Mouse (Mus musculus) limb, embryonic 14.5 days (tissue): ENCODE measurements around the gene Depdc1b. TPM values are rescaled to one million over a fixed set of nuclear protein-coding genes. Genes with fewer than 3 reads are reported as not detected.

Source experiments
- ATAC-seq: fragments of 200-750 bp; cut with Nextera tagmentation; 2 replicates; pipeline ENCODE4 v1.8.0; 2017; ENCODE audit warnings: low read depth, moderate number of reproducible peaks, moderate TSS enrichment; ENCODE audit not compliant: low FRiP score
- DNase-seq: peaks from one replicate; pipeline ENCODE4 v3.0.0-alpha.2; 2015; ENCODE audit warnings: low spot score
- H3K27ac ChIP-seq: fragments of 300-500 bp; sonication (generic); replicated peaks from 2 replicates; pipeline ENCODE4 v1.5.1; 2014; ENCODE audit warnings: low read depth, mild to moderate bottlenecking, low read length, moderate library complexity, mixed read lengths
- H3K27me3 ChIP-seq: fragments of 300-500 bp; sonication (generic); 2 replicates; pipeline ENCODE4 v1.6.1; 2014; ENCODE audit warnings: low read length, mixed read lengths; ENCODE audit not compliant: control insufficient read depth, insufficient read depth
- H3K36me3 ChIP-seq: fragments of 300-500 bp; sonication (generic); 2 replicates; pipeline ENCODE4 v1.6.1; 2014; ENCODE audit warnings: mild to moderate bottlenecking, low read length, moderate library complexity, mixed read lengths; ENCODE audit not compliant: control insufficient read depth, insufficient read depth
- H3K4me1 ChIP-seq: fragments of 300-500 bp; sonication (generic); 2 replicates; pipeline ENCODE4 v1.6.1; 2014; ENCODE audit warnings: antibody characterized with exemption, low read length, mixed read lengths; ENCODE audit not compliant: control insufficient read depth, insufficient read depth
- H3K4me2 ChIP-seq: fragments of 300-500 bp; sonication (generic); replicated peaks from 2 replicates; pipeline ENCODE4 v1.6.1; 2014; ENCODE audit warnings: low read depth, mild to moderate bottlenecking, low read length, moderate library complexity; ENCODE audit not compliant: severe bottlenecking
- H3K4me3 ChIP-seq: fragments of 300-500 bp; sonication (generic); replicated peaks from 2 replicates; pipeline ENCODE4 v1.5.1; 2014; ENCODE audit warnings: low read length
- H3K9ac ChIP-seq: fragments of 300-500 bp; sonication (generic); 2 replicates; pipeline ENCODE4 v1.6.1; 2014; ENCODE audit warnings: mild to moderate bottlenecking, low read depth, low read length, moderate library complexity; ENCODE audit not compliant: severe bottlenecking
- H3K9me3 ChIP-seq: fragments of 300-500 bp; sonication (generic); 2 replicates; pipeline ENCODE4 v1.6.1; 2016; ENCODE audit warnings: low read length; ENCODE audit not compliant: control insufficient read depth
- POLR2A ChIP-seq: fragments of 200-500 bp; IDR thresholded peaks from 2 replicates; pipeline ENCODE4 v1.8.0; 2012; ENCODE audit warnings: inconsistent platforms, mild to moderate bottlenecking, moderate library complexity, borderline replicate concordance; ENCODE audit not compliant: insufficient read depth, insufficient read length; ENCODE audit errors: extremely low read depth
- WGBS: fragments of 180-500 bp; shearing (Covaris S2); extraction: QIAGEN DNeasy Blood & Tissue Kit; methylation state at CpG from one replicate; pipeline ENCODE4 v1.1.7; 2014; 5-methylcytosine and 5-hydroxymethylcytosine counted together
- polyA plus RNA-seq, 2 experiments: library from polyadenylated mRNA; depleted of rRNA in 1 of 2; stranded (reverse) in 1 of 2; unstranded in 1 of 2; fragments of >200 nt; fragmentation: Nextera tagmentation in 1 of 2; extraction: Ambion mirVana in 1 of 2; gene quantifications; 2 replicates each; pipeline versions ENCODE4 v1.2.1 to v1.2.3; 2012 to 2014

Gene Depdc1b
- polyA plus RNA-seq, 2 experiments, result 6.4 to 7.1 TPM

GRCm38 (mm10) chr13:108339907-108340596, 23.9 kb downstream of the Depdc1b start:
- Histone ChIP-seq H3K27me3 (no peaks in the 10 kb centered on the region), H3K9ac (no peak overlapping the region), H3K4me1 (no peaks in the 10 kb centered on the region), H3K36me3 (no peaks in the 10 kb centered on the region), H3K9me3 (no peaks in the 10 kb centered on the region), H3K4me3 (no peak overlapping the region), H3K27ac (no peak overlapping the region), H3K4me2 (no peak overlapping the region)
- WGBS, result 69% methylated on average over 10 of the region's 10 CpGs
- DNase-seq, result no peak
- no peak for ATAC-seq
- TF ChIP-seq POLR2A, result no peak

GRCm38 (mm10) chr13:108341585-108341984, 25.5 kb downstream of the Depdc1b start:
- DNase-seq (no peak), ATAC-seq (no peak)
- H3K4me1 ChIP-seq, result no peaks in the 10 kb centered on the region
- H3K4me3 ChIP-seq, result no peak overlapping the region
- no peak for TF ChIP-seq POLR2A
- 72% methylated on average over 7 of the region's 7 CpGs for WGBS
- no peaks in the 10 kb centered on the region for H3K27me3 ChIP-seq
- H3K27ac ChIP-seq, result no peak overlapping the region
- H3K9ac ChIP-seq, result no peak overlapping the region
- H3K4me2 ChIP-seq, result no peak overlapping the region
- no peaks in the 10 kb centered on the region for H3K36me3 ChIP-seq
- no peaks in the 10 kb centered on the region for H3K9me3 ChIP-seq

GRCm38 (mm10) chr13:108345756-108346155, 29.6 kb downstream of the Depdc1b start:
- Histone ChIP-seq H3K4me3 (no peak overlapping the region), H3K4me1 (no peaks in the 10 kb centered on the region), H3K9me3 (no peaks in the 10 kb centered on the region), H3K9ac (no peak overlapping the region), H3K36me3 (no peaks in the 10 kb centered on the region), H3K27me3 (no peaks in the 10 kb centered on the region), H3K27ac (no peak overlapping the region), H3K4me2 (no peak overlapping the region)
- ATAC-seq, result no peak
- WGBS, result 67% methylated on average over 4 of the region's 4 CpGs
- no peak for DNase-seq
- no peak for TF ChIP-seq POLR2A

- Histone ChIP-seq H3K36me3 (no peaks in the 10 kb centered on the region), H3K27me3 (no peaks in the 10 kb centered on the region), H3K4me3 (no peak overlapping the region), H3K4me2 (no peak overlapping the region), H3K27ac (no peak overlapping the region), H3K9ac (no peak overlapping the region), H3K9me3 (no peaks in the 10 kb centered on the region), H3K4me1 (no peaks in the 10 kb centered on the region)
- WGBS, result 50% methylated on average over 4 of the region's 4 CpGs
- DNase-seq (peak; percentile 91), ATAC-seq (peak; percentile 67)
- TF ChIP-seq POLR2A, result no peak
These were observed 30.9 kb downstream of the Depdc1b start for GRCm38 (mm10) chr13:108347016-108347415.

- Histone ChIP-seq H3K4me2 (no peak overlapping the region), H3K9ac (no peak overlapping the region), H3K4me1 (no peaks in the 10 kb centered on the region), H3K27ac (no peak overlapping the region), H3K27me3 (no peaks in the 10 kb centered on the region), H3K9me3 (no peaks in the 10 kb centered on the region), H3K36me3 (no peaks in the 10 kb centered on the region), H3K4me3 (no peak overlapping the region)
- WGBS, result 89% methylated on average over 5 of the region's 5 CpGs
- DNase-seq (no peak), ATAC-seq (no peak)
- TF ChIP-seq POLR2A, result no peak
These were observed 33.5 kb downstream of the Depdc1b start for GRCm38 (mm10) chr13:108349624-108350023.

GRCm38 (mm10) chr13:108353781-108354180, 37.6 kb downstream of the Depdc1b start:
- no peak for TF ChIP-seq POLR2A
- no peak for ATAC-seq
- no peaks in the 10 kb centered on the region for H3K9me3 ChIP-seq
- 82% methylated on average over 5 of the region's 5 CpGs for WGBS
- H3K36me3 ChIP-seq, result no peaks in the 10 kb centered on the region
- H3K4me3 ChIP-seq, result no peak overlapping the region
- no peaks in the 10 kb centered on the region for H3K4me1 ChIP-seq
- no peak overlapping the region for H3K4me2 ChIP-seq
- no peak overlapping the region for H3K27ac ChIP-seq
- DNase-seq, result no peak
- H3K9ac ChIP-seq, result no peak overlapping the region
- no peaks in the 10 kb centered on the region for H3K27me3 ChIP-seq
